Mouse (Mus musculus) midbrain, postnatal 0 days (tissue): ENCODE data around the gene 1700013H16Rik. TPM values are rescaled to one million over a fixed set of nuclear protein-coding genes. Genes with fewer than 3 reads are reported as not detected.

Experiments used
- ATAC-seq: fragments of 200-750 bp; cut with Nextera tagmentation; 2 replicates; pipeline ENCODE4 v1.8.0; 2017; ENCODE audit warnings: moderate number of reproducible peaks, mild to moderate bottlenecking, moderate TSS enrichment, moderate library complexity; ENCODE audit not compliant: low FRiP score
- DNase-seq: peaks from one replicate; pipeline ENCODE4 v3.0.0-alpha.2; 2015; ENCODE audit warnings: low spot score
- H3K27ac ChIP-seq: fragments of 300-500 bp; sonication (generic); 2 replicates; pipeline ENCODE4 v1.5.1; 2014; ENCODE audit warnings: low read depth, mild to moderate bottlenecking, low read length, mixed read lengths
- H3K27me3 ChIP-seq: fragments of 300-500 bp; sonication (generic); 2 replicates; pipeline ENCODE4 v1.6.1; 2014; ENCODE audit warnings: low read length, control low read depth, mixed read lengths; ENCODE audit not compliant: insufficient read depth
- H3K36me3 ChIP-seq: fragments of 300-500 bp; sonication (generic); 2 replicates; pipeline ENCODE4 v1.6.1; 2014; ENCODE audit warnings: low read length, control low read depth, mixed read lengths; ENCODE audit not compliant: insufficient read depth
- H3K4me1 ChIP-seq: fragments of 300-500 bp; sonication (generic); 2 replicates; pipeline ENCODE4 v1.6.1; 2014; ENCODE audit warnings: mild to moderate bottlenecking, control low read depth, antibody characterized with exemption, low read length, mixed read lengths; ENCODE audit not compliant: insufficient read depth
- H3K4me2 ChIP-seq: fragments of 300-500 bp; sonication (generic); 2 replicates; pipeline ENCODE4 v1.6.1; 2014; ENCODE audit warnings: low read depth, mild to moderate bottlenecking, low read length, mixed read lengths; ENCODE audit not compliant: poor library complexity, severe bottlenecking
- H3K4me3 ChIP-seq: fragments of 300-500 bp; sonication (generic); 2 replicates; pipeline ENCODE4 v1.5.1; 2014; ENCODE audit warnings: low read depth, mild to moderate bottlenecking, low read length, moderate library complexity
- H3K9ac ChIP-seq: fragments of 300-500 bp; sonication (generic); replicated peaks from 2 replicates; pipeline ENCODE4 v1.6.1; 2014; ENCODE audit warnings: mild to moderate bottlenecking, low read length, moderate library complexity, mixed read lengths; ENCODE audit not compliant: poor library complexity, severe bottlenecking
- H3K9me3 ChIP-seq: fragments of 300-500 bp; sonication (generic); 2 replicates; pipeline ENCODE4 v1.6.1; 2016; ENCODE audit warnings: low read length, control low read depth
- CTCF ChIP-seq: IDR thresholded peaks from 2 replicates; pipeline ENCODE4 v1.5.1; 2016; ENCODE audit warnings: antibody characterized with exemption, mild to moderate bottlenecking
- WGBS: fragments of 180-500 bp; shearing (Covaris S2); extraction: QIAGEN DNeasy Blood & Tissue Kit; methylation state at CpG from one replicate; pipeline ENCODE4 v1.1.7; 2014; 5-methylcytosine and 5-hydroxymethylcytosine counted together
- polyA plus RNA-seq: library from polyadenylated mRNA; unstranded; fragments of >200 nt; fragmentation: Nextera tagmentation; extraction: Ambion mirVana; gene quantifications from 2 replicates; pipeline ENCODE4 v1.2.1, GENCODE M21; 2015
- total RNA-seq: library from RNA; depleted of rRNA; stranded (reverse); fragments of >200 nt; gene quantifications from 2 replicates; pipeline ENCODE4 v1.2.3, GENCODE M21; 2014; rRNA removed

1700013H16Rik gene
- total and polyA plus RNA-seq, 2 experiments from 2014 or later, result not detected

DNA sequence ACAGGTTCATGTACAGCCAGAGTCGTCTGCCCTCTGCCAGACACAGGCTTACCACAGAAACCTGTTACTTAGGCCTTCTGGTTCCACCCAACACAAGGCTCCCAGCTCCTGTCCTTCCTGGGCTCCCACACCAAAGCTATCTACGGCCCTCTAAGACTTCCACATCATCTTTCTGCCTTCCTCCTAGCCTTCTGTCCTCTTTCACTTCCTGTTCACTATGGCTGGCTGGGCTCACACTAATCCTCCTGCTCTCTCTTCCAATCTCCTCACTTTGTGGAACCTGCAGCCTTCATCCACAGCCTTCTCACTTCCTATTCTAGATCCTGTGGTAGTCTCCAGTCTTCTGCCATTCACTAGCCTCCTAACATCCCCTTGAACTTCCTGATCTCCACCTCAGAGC lies 64.5 kb downstream of the 1700013H16Rik start:
- ATAC-seq (no peak), DNase-seq (no peak)
- WGBS, result 81% methylated on average over 2 of the region's 2 CpGs
- Histone ChIP-seq H3K4me1 (no peaks in the 10 kb centered on the region), H3K27ac (no peak overlapping the region), H3K4me3 (no peak overlapping the region), H3K36me3 (no peaks in the 10 kb centered on the region), H3K4me2 (no peak overlapping the region), H3K9me3 (no peaks in the 10 kb centered on the region), H3K9ac (no peak overlapping the region), H3K27me3 (no peaks in the 10 kb centered on the region)
- no peak for TF ChIP-seq CTCF

Other genes with a start within 250 kb of the 1700013H16Rik start
- gene Rtl8c, start 149.8 kb downstream of the 1700013H16Rik start, total RNA-seq, result 83.2 and 132 TPM in 2 replicates
- gene Rtl8c, start 149.8 kb downstream of the 1700013H16Rik start, polyA plus RNA-seq, result 251 and 255 TPM in 2 replicates
- not detected in 2 replicates for gene Gm14597, start 148.9 kb downstream of the 1700013H16Rik start, total RNA-seq
- not detected in 2 replicates for gene Gm14597, start 148.9 kb downstream of the 1700013H16Rik start, polyA plus RNA-seq
- 222 and 307 TPM in 2 replicates for gene Rtl8a, start 114.1 kb downstream of the 1700013H16Rik start, total RNA-seq
- 313 and 323 TPM in 2 replicates for gene Rtl8a, start 114.1 kb downstream of the 1700013H16Rik start, polyA plus RNA-seq
- gene Rtl8b, start 87.4 kb downstream of the 1700013H16Rik start, total RNA-seq, result 323 and 356 TPM in 2 replicates
- 268 and 275 TPM in 2 replicates for gene Rtl8b, start 87.4 kb downstream of the 1700013H16Rik start, polyA plus RNA-seq
- 0.38 TPM in 1 of 2 replicates, not detected in the other for gene 4930502E18Rik, start 33.0 kb downstream of the 1700013H16Rik start, total RNA-seq
- 0.45 and 0.49 TPM in 2 replicates for gene 4930502E18Rik, start 33.0 kb downstream of the 1700013H16Rik start, polyA plus RNA-seq
- gene Zfp36l3, start 18.6 kb upstream of the 1700013H16Rik start, total RNA-seq, result not detected in 2 replicates
- not detected in 2 replicates for gene Zfp36l3, start 18.6 kb upstream of the 1700013H16Rik start, polyA plus RNA-seq
- gene Xlr, start 39.9 kb upstream of the 1700013H16Rik start, total RNA-seq, result 0.77 and 1.5 TPM in 2 replicates
- gene Xlr, start 39.9 kb upstream of the 1700013H16Rik start, polyA plus RNA-seq, result 2.9 and 4.8 TPM in 2 replicates